Mouse (Mus musculus) right cerebral cortex, adult 18-20 months (tissue): ENCODE measurements around the gene Pigh.

ENCODE experiments used
- DNase-seq: peaks from one replicate; pipeline ENCODE4 v3.0.0; 2022; ENCODE audit warnings: mixed read lengths

Gene Pigh

GRCm38 (mm10) chr12:79064451-79064850 is 25.0 kb downstream of the Pigh start:
- no peak for DNase-seq

GRCm38 (mm10) chr12:79060766-79061652 is 28.4 kb downstream of the Pigh start:
- no peak for DNase-seq

GRCm38 (mm10) chr12:79060134-79060533 is 29.3 kb downstream of the Pigh start:
- no peak for DNase-seq

GRCm38 (mm10) chr12:79059573-79059972 is 29.9 kb downstream of the Pigh start:
- DNase-seq: no peak

- DNase-seq: peak; percentile 26
These were observed 34.2 kb downstream of the Pigh start for GRCm38 (mm10) chr12:79055276-79055675.

- no peak for DNase-seq
These were observed 37.4 kb downstream of the Pigh start for GRCm38 (mm10) chr12:79052073-79052472.

GRCm38 (mm10) chr12:79050545-79051212 is 38.8 kb downstream of the Pigh start:
- DNase-seq: no peak

GRCm38 (mm10) chr12:79049807-79050206 is 39.6 kb downstream of the Pigh start:
- DNase-seq: no peak

GRCm38 (mm10) chr12:79048898-79049297 is 40.6 kb downstream of the Pigh start:
- DNase-seq: no peak

GRCm38 (mm10) chr12:79047203-79047602 is 42.2 kb downstream of the Pigh start:
- no peak for DNase-seq

- DNase-seq: no peak
These were observed 43.3 kb downstream of the Pigh start for GRCm38 (mm10) chr12:79046171-79046570.

- peak; percentile 18 for DNase-seq
These were observed 44.8 kb downstream of the Pigh start for GRCm38 (mm10) chr12:79044668-79045067.

GRCm38 (mm10) chr12:79041436-79041835 is 48.0 kb downstream of the Pigh start:
- DNase-seq: no peak

- DNase-seq: no peak
These were observed 49.1 kb downstream of the Pigh start for GRCm38 (mm10) chr12:79040201-79040827.

GRCm38 (mm10) chr12:79039708-79040107 is 49.7 kb downstream of the Pigh start:
- DNase-seq: no peak

GRCm38 (mm10) chr12:79035349-79035748 is 54.1 kb downstream of the Pigh start:
- peak; percentile 19 for DNase-seq

- no peak for DNase-seq
These were observed 55.1 kb downstream of the Pigh start for GRCm38 (mm10) chr12:79034331-79034730.
